Mouse (Mus musculus): Measurements from ENCODE around the gene Mns1.

Mns1 gene

GRCm38 (mm10) chr9:72427861-72428260 lies 9.9 kb upstream of the Mns1 start:
- DNase-seq (ENCODE audit: low spot score), result no peak

- no peak for DNase-seq (ENCODE audit: low spot score)
Observed at GRCm38 (mm10) chr9:72434876-72435275, 2.9 kb upstream of the Mns1 start.

GRCm38 (mm10) chr9:72438749-72439148 lies 938 bp downstream of the Mns1 start:
- no peak for DNase-seq (ENCODE audit: low spot score)

- no peak for DNase-seq (ENCODE audit: low spot score)
Observed at GRCm38 (mm10) chr9:72440358-72440757, 2.5 kb downstream of the Mns1 start.

- DNase-seq (ENCODE audit: low spot score), result no peak
Observed at GRCm38 (mm10) chr9:72440948-72441926, 3.4 kb downstream of the Mns1 start.

GRCm38 (mm10) chr9:72441927-72442715 lies 4.3 kb downstream of the Mns1 start:
- DNase-seq (ENCODE audit: low spot score), result no peak

- DNase-seq (ENCODE audit: low spot score), result peak; percentile 82
Observed at GRCm38 (mm10) chr9:72448026-72448425, 10.2 kb downstream of the Mns1 start.

GRCm38 (mm10) chr9:72449367-72449766 lies 11.6 kb downstream of the Mns1 start:
- DNase-seq (ENCODE audit: low spot score), result peak; percentile 38

- DNase-seq (ENCODE audit: low spot score), result peak; percentile 7
Observed at GRCm38 (mm10) chr9:72449841-72450240, 12.0 kb downstream of the Mns1 start.

GRCm38 (mm10) chr9:72450363-72450762 lies 12.6 kb downstream of the Mns1 start:
- DNase-seq (ENCODE audit: low spot score), result peak; percentile 26

- peak; percentile 25 for DNase-seq (ENCODE audit: low spot score)
Observed at GRCm38 (mm10) chr9:72451111-72451510, 13.3 kb downstream of the Mns1 start.

GRCm38 (mm10) chr9:72454281-72454680 lies 16.5 kb downstream of the Mns1 start:
- DNase-seq (ENCODE audit: low spot score), result peak; percentile 10

GRCm38 (mm10) chr9:72456374-72456773 lies 18.6 kb downstream of the Mns1 start:
- DNase-seq (ENCODE audit: low spot score), result no peak

GRCm38 (mm10) chr9:72458233-72458632 lies 20.4 kb downstream of the Mns1 start:
- peak; percentile 75 for DNase-seq (ENCODE audit: low spot score)

- no peak for DNase-seq (ENCODE audit: low spot score)
Observed at GRCm38 (mm10) chr9:72459703-72460102, 21.9 kb downstream of the Mns1 start.

- no peak for DNase-seq (ENCODE audit: low spot score)
Observed at GRCm38 (mm10) chr9:72460767-72461166, 23.0 kb downstream of the Mns1 start.

- DNase-seq (ENCODE audit: low spot score), result no peak
Observed at GRCm38 (mm10) chr9:72462427-72462826, 24.6 kb downstream of the Mns1 start.

GRCm38 (mm10) chr9:72464806-72465205 lies 27.0 kb downstream of the Mns1 start:
- DNase-seq (ENCODE audit: low spot score), result no peak

- DNase-seq (ENCODE audit: low spot score), result no peak
Observed at GRCm38 (mm10) chr9:72465754-72466181, 28.0 kb downstream of the Mns1 start.

GRCm38 (mm10) chr9:72467551-72468407 lies 30.0 kb downstream of the Mns1 start:
- DNase-seq (ENCODE audit: low spot score), result no peak

- DNase-seq (ENCODE audit: low spot score), result no peak
Observed at GRCm38 (mm10) chr9:72468616-72469015, 30.8 kb downstream of the Mns1 start.

- DNase-seq (ENCODE audit: low spot score), result no peak
Observed at GRCm38 (mm10) chr9:72469851-72470250, 32.0 kb downstream of the Mns1 start.

All from testis, postnatal 10 days (tissue).